Mouse (Mus musculus): ENCODE measurements at regions not wholly inside any gene's neighbourhood (a gene's known extent, or its start where the extent isn't known, plus 50 kb on each side); places are given as distances from the start of the nearest gene placed in this dataset.

DNA sequence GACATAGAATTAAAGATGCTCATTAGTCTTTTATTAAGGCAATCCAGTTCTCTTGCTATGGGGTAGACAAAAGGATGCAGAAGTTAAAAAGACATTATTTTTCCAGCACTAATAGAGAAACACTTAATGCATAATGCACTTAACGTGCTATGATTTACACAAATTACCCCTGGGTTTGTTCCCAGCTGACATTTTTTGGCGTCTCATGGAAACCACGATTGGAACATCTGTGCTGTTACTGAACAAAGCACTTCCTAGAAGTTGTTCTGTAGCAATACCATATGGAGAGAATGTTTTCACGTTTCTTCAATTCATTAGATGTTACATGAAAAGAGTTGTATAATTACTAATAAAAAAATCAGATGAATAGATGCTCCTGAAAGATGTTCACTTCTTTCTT, 635.2 kb downstream of the Gm597 start:
- DNase-seq (ENCODE audit: low read depth) = no peak

DNA sequence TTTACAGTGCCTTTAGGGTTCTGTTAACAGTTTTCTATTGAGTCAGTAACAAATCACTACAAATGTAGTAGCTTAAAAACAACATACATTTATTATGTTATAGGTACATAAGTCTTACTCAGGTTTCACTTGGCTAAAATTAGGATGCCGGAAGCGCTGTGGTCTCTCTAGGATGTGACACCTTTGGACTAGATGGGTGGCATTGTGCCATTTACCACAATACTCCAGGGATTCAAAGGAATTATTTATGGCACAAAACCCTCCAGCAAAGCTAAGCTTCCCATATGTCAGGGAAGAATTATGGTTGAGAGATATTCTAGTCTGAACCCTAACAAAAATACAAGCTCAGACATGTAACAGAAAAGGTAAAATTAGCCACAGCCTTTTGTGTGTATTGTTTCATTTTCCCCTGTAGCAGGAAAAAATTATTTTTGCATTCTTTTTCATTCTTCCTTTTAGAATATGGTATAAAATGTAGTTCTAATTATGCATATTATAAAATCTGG, 678.0 kb downstream of the Gm597 start:
- no peak for DNase-seq (ENCODE audit: low read depth)

DNA sequence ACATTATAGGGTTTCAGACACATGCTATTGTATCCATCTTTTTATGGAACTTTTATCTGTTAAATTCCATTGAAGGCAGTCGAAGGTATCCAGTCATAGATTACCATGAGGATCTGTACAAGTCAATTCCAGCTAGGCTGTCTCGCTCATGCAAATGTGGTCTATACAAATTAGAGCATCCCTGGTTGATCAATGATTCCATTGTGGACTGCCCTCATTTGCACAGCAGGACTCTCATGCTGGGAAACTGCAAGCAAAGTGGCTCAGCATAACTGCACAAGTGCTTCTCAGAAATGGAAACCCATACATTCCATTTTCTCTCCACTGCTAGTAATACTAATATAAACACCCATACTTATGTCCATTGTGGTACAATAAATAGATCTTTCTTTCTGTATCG, 695.6 kb downstream of the Gm597 start:
- no peak for DNase-seq (ENCODE audit: low read depth)

DNA sequence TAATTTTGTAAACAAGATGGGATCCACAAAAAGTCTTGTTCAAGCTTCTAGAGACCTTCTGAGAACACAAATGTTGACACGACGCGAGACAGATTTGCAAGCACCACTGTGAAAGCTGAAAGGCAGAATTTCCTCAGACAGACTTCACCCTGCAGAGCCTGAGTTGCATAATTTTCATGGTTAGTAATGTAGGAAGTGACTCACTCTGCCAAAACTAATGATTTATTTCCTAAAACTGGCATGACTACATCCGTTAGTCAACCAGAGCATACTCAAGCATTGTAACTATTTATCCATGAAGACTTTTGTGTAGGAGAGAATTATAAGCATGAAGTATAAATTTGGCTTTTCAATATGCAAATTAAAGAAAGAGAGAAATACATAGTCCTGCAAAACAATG, 726.1 kb downstream of the Gm597 start:
- DNase-seq (ENCODE audit: low read depth) = peak; percentile 4

DNA sequence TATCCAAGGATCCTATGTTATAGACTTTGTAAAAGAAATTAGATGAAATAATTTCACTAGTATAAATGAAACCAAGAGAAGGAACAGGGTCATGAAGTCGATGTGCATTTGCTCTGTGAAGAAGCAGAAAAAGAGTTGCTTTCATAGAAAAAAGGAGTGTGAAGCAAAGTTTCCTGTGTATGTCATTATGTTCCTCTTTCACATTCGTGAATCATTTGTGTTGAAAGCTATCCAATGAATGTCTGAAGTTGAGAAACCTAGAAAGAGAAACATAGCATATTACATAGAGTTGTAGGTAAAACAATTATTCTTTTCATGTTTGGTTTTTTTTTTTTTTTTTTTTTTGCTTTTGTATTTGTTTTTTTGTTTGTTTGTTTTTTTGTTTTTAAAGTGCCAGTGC, 732.1 kb downstream of the Gm597 start:
- no peak for DNase-seq (ENCODE audit: low read depth)

DNA sequence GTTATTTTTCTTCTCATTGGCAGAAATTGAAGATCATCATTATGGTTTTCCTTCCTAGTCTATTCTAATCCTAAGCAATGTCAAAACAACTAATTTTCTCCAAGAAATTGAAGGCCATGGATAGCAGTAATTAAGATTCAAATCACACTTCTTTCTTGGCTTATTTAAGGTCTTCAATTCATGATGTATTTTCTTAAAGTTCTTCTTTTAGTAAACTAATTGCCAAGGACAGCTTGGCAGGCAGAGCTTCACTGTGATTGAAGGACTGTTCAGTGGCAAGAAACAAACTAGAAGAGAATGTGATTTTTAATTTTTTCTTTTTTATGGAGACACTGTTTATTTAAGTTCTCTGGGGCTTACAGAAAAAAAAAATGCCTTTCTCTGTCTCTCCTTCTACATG, 732.7 kb downstream of the Gm597 start:
- no peak for DNase-seq (ENCODE audit: low read depth)

DNA sequence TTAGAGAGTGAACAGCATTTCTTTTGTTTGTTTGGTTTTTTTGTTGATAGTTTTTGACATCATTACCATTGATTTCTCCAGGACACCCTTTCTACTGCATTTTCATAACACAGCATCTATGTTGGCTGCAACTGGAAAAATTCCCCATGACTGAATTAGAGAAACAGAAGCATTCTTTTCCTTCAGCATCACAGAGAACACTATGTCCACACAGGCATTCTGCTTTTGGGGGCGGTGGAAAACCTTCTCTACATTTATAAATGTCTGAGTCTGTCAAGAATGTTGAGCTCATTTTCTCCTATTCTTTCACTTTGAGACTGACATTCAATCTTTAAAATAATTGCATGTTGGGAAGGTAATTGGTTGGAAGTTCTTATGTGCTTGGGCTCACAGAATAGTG, 734.4 kb downstream of the Gm597 start:
- no peak for DNase-seq (ENCODE audit: low read depth)

DNA sequence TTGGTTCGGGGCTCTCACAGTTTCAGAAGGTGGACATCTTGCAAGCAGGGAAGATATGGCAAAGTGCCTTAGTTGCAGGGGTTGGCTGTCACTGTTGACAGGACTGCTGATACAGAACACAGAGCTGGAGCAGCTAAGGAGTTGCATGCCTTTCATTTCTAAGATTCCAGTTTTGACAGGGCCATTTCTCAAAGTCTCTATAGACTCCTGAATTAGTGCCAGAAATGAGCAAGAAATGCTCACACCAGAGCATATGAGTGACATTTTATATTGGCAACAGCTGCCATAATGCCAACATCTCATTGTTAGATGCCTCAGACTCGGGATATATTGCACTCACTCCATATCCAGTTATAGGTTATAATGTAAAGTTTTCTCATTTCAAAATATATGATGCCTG, 754.3 kb downstream of the Gm597 start:
- no peak for DNase-seq (ENCODE audit: low read depth)

DNA sequence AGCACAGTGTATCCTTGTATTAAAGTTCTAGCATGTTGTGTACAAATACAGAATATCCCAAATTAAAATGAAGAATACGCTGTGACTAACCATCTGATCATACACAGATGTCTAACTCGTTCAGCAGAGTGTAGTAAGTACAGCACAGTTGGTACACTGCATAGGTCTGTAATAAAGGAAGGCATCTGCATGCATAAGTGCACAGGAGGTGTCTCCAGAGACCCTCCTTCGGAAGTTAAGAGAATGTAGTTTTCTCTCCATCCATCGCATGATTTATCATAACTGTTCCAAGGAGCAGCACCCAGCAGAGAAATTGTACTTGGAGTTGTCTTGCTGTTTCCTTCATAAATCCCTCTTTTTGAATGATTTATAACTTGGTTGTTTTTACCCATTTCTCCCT, 781.6 kb downstream of the Gm597 start:
- DNase-seq (ENCODE audit: low read depth) = no peak

DNA sequence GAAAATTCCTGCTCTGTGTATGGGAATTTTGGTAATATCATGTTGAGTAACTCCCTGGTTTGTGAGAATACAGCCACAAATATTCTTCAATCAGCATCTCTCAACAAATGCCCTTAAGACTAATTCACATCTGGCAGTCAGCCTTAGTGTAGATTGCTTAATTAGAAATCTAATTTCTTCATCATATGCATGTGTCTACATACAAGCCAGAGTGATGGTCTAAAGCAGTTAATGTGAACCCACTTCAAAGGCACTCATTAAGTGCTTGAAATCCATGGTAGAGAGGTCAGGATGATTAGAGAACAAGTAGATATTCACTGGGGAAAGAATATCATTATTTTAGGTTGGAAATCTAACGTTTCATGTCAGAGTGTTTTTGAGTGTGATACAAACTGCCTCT, 816.7 kb downstream of the Gm597 start:
- no peak for DNase-seq (ENCODE audit: low read depth)

All from c-Kit-positive CD71-negative TER-119-negative erythroid progenitor cells, embryonic 14.5 days (primary cell).